Mouse (Mus musculus) midbrain, postnatal 0 days (tissue): ENCODE results near the gene Zfp69. TPM values are rescaled to one million over a fixed set of nuclear protein-coding genes. Genes with fewer than 3 reads are reported as not detected.

Source experiments
- ATAC-seq: fragments of 200-750 bp; cut with Nextera tagmentation; 2 replicates; pipeline ENCODE4 v1.8.0; 2017; ENCODE audit warnings: moderate number of reproducible peaks, mild to moderate bottlenecking, moderate TSS enrichment, moderate library complexity; ENCODE audit not compliant: low FRiP score
- DNase-seq: peaks from one replicate; pipeline ENCODE4 v3.0.0-alpha.2; 2015; ENCODE audit warnings: low spot score
- H3K27ac ChIP-seq: fragments of 300-500 bp; sonication (generic); 2 replicates; pipeline ENCODE4 v1.5.1; 2014; ENCODE audit warnings: low read depth, mild to moderate bottlenecking, low read length, mixed read lengths
- H3K27me3 ChIP-seq: fragments of 300-500 bp; sonication (generic); 2 replicates; pipeline ENCODE4 v1.6.1; 2014; ENCODE audit warnings: low read length, control low read depth, mixed read lengths; ENCODE audit not compliant: insufficient read depth
- H3K36me3 ChIP-seq: fragments of 300-500 bp; sonication (generic); 2 replicates; pipeline ENCODE4 v1.6.1; 2014; ENCODE audit warnings: low read length, control low read depth, mixed read lengths; ENCODE audit not compliant: insufficient read depth
- H3K4me1 ChIP-seq: fragments of 300-500 bp; sonication (generic); 2 replicates; pipeline ENCODE4 v1.6.1; 2014; ENCODE audit warnings: mild to moderate bottlenecking, control low read depth, antibody characterized with exemption, low read length, mixed read lengths; ENCODE audit not compliant: insufficient read depth
- H3K4me2 ChIP-seq: fragments of 300-500 bp; sonication (generic); 2 replicates; pipeline ENCODE4 v1.6.1; 2014; ENCODE audit warnings: low read depth, mild to moderate bottlenecking, low read length, mixed read lengths; ENCODE audit not compliant: poor library complexity, severe bottlenecking
- H3K4me3 ChIP-seq: fragments of 300-500 bp; sonication (generic); 2 replicates; pipeline ENCODE4 v1.5.1; 2014; ENCODE audit warnings: low read depth, mild to moderate bottlenecking, low read length, moderate library complexity
- H3K9ac ChIP-seq: fragments of 300-500 bp; sonication (generic); replicated peaks from 2 replicates; pipeline ENCODE4 v1.6.1; 2014; ENCODE audit warnings: mild to moderate bottlenecking, low read length, moderate library complexity, mixed read lengths; ENCODE audit not compliant: poor library complexity, severe bottlenecking
- H3K9me3 ChIP-seq: fragments of 300-500 bp; sonication (generic); 2 replicates; pipeline ENCODE4 v1.6.1; 2016; ENCODE audit warnings: low read length, control low read depth
- CTCF ChIP-seq: IDR thresholded peaks from 2 replicates; pipeline ENCODE4 v1.5.1; 2016; ENCODE audit warnings: antibody characterized with exemption, mild to moderate bottlenecking
- WGBS: fragments of 180-500 bp; shearing (Covaris S2); extraction: QIAGEN DNeasy Blood & Tissue Kit; methylation state at CpG from one replicate; pipeline ENCODE4 v1.1.7; 2014; 5-methylcytosine and 5-hydroxymethylcytosine counted together
- polyA plus RNA-seq: library from polyadenylated mRNA; unstranded; fragments of >200 nt; fragmentation: Nextera tagmentation; extraction: Ambion mirVana; gene quantifications from 2 replicates; pipeline ENCODE4 v1.2.1, GENCODE M21; 2015
- total RNA-seq: library from RNA; depleted of rRNA; stranded (reverse); fragments of >200 nt; gene quantifications from 2 replicates; pipeline ENCODE4 v1.2.3, GENCODE M21; 2014

Gene Zfp69
- total and polyA plus RNA-seq, 2 experiments from 2014 or later = 2.1 to 3.9 TPM

GRCm38 (mm10) chr4:120968486-120968885 is 17.0 kb upstream of the Zfp69 start:
- Histone ChIP-seq H3K4me3 (no peak overlapping the region), H3K9me3 (no peaks in the 10 kb centered on the region), H3K9ac (no peak overlapping the region), H3K4me1 (no peaks in the 10 kb centered on the region), H3K36me3 (peaks cover 42% of the 10 kb centered on the region), H3K27me3 (no peaks in the 10 kb centered on the region), H3K4me2 (no peak overlapping the region), H3K27ac (no peak overlapping the region)
- no peak for TF ChIP-seq CTCF
- DNase-seq (no peak), ATAC-seq (no peak)
- WGBS = 91% methylated on average over 9 of the region's 9 CpGs

DNA sequence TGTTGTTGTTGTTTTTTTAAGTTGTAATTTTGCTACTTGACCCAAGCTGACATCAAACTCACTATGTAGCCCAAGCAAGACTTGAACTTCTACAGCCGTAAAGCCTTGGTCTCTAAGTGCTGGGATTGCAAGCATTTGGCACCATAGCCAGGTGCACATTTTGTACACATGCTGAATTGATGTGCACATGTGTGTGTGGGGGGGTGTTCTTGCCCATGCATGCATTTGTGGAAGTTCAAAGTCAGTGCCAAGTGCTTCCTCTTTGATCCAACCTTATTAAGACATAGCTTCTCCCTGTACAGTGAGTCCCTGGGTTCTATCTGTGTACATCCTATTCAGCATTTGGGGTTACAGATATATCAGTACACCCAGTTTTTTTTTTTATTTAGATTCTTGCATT is 4.1 kb upstream of the Zfp69 start:
- H3K9ac ChIP-seq = no peak overlapping the region
- DNase-seq (no peak), ATAC-seq (no peak)
- H3K27ac ChIP-seq = no peak overlapping the region
- no peaks in the 10 kb centered on the region; the same call in 1 of the 2 replicates for H3K4me1 ChIP-seq
- no peaks in the 10 kb centered on the region for H3K36me3 ChIP-seq
- H3K4me2 ChIP-seq = no peak overlapping the region
- no peaks in the 10 kb centered on the region for H3K27me3 ChIP-seq
- no peak for TF ChIP-seq CTCF
- 92% methylated on average over 1 of the region's 1 CpGs for WGBS
- H3K4me3 ChIP-seq = no peak overlapping the region
- no peaks in the 10 kb centered on the region for H3K9me3 ChIP-seq

- ATAC-seq = no peak
- no peak for TF ChIP-seq CTCF
- DNase-seq = peak; percentile 6
- no peaks in the 10 kb centered on the region for H3K9me3 ChIP-seq
- no peak overlapping the region for H3K9ac ChIP-seq
- H3K4me1 ChIP-seq = no peaks in the 10 kb centered on the region; the same call in 1 of the 2 replicates
- H3K27me3 ChIP-seq = no peaks in the 10 kb centered on the region
- no peak overlapping the region for H3K4me3 ChIP-seq
- no peaks in the 10 kb centered on the region for H3K36me3 ChIP-seq
- H3K4me2 ChIP-seq = no peak overlapping the region
- 69% methylated on average over 1 of the region's 1 CpGs for WGBS
- no peak overlapping the region for H3K27ac ChIP-seq
Observed at GRCm38 (mm10) chr4:120953667-120954066, 2.2 kb upstream of the Zfp69 start.

GRCm38 (mm10) chr4:120953038-120953437 is 1.5 kb upstream of the Zfp69 start:
- TF ChIP-seq CTCF = no peak
- Histone ChIP-seq H3K4me1 (no peaks in the 10 kb centered on the region; the same call in 1 of the 2 replicates), H3K4me3 (no peak overlapping the region), H3K27ac (no peak overlapping the region), H3K4me2 (no peak overlapping the region), H3K27me3 (no peaks in the 10 kb centered on the region), H3K9me3 (no peaks in the 10 kb centered on the region), H3K9ac (no peak overlapping the region), H3K36me3 (no peaks in the 10 kb centered on the region)
- DNase-seq (no peak), ATAC-seq (no peak)
- 82% methylated on average over 4 of the region's 4 CpGs for WGBS

DNA sequence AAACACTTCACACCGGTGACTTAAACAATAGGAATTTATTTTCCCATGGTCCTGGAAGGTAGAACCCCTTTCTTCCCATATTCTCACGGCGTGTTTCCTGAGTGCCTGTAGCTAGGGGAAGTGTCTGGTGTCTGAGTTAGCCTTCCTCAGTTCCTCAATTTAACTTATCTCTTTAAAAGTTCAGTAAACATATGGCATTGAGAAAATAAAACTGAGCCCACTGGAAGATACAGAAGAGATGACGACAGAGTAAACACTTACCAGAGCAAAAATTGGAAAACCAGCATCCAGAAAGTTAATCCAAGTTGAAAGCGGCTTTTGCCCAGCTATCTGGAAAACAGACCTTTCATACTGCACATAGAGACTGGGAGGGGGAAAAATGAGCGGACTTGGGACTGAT is 664 bp upstream of the Zfp69 start:
- H3K4me2 ChIP-seq = peak overlapping the region; percentile 82
- no peaks in the 10 kb centered on the region for H3K36me3 ChIP-seq
- H3K9ac ChIP-seq = peak overlapping the region; percentile 58; the same call in 1 of the 2 replicates
- H3K9me3 ChIP-seq = no peaks in the 10 kb centered on the region
- H3K27me3 ChIP-seq = no peaks in the 10 kb centered on the region
- 30% methylated on average over 6 of the region's 6 CpGs for WGBS
- H3K4me1 ChIP-seq = no peaks in the 10 kb centered on the region; the same call in 1 of the 2 replicates
- DNase-seq (no peak), ATAC-seq (no peak)
- H3K4me3 ChIP-seq = peak overlapping the region; percentile 75
- H3K27ac ChIP-seq = no peak overlapping the region
- TF ChIP-seq CTCF = no peak

DNA sequence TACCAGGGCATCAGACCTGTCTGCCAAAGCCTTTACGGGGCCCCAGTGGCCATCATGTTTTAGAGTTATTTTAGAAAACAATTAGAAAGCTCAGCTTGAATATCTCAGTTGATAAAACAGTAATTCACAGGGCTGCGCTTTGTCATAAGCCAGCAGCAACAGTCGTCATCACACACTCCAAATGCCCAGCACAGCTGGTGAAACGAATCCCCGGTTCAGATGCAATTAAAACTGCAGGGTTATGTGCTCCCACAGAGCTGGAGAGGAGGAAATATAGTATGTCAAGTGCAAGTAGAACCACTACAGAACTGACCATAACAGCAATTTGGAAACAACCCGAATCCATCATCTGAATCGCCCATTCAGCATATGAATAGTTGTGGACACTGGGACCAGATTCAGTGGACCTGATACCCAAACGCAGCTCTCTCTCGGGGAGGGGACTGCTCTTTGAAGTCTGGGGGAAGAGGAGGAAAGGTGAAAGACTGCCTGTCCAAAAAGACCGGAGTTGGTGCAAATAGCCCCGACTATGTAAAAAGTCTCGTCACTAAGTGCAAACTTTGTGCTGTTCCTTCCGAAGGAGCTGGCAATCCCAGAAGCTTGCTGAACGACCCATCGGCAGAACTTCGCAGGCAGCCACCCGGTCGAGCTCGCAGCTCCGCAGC is 604 bp downstream of the Zfp69 start:
- Histone ChIP-seq H3K36me3 (no peaks in the 10 kb centered on the region), H3K27me3 (no peaks in the 10 kb centered on the region), H3K4me1 (no peaks in the 10 kb centered on the region; the same call in 1 of the 2 replicates), H3K9me3 (no peaks in the 10 kb centered on the region), H3K9ac (peak overlapping the region; percentile 58), H3K27ac (peak overlapping the region; percentile 69), H3K4me2 (peak overlapping the region; percentile 82), H3K4me3 (peak overlapping the region; percentile 75)
- TF ChIP-seq CTCF = no peak
- DNase-seq = peak; percentile 17
- ATAC-seq = peak; percentile 10; the same call in 1 of the 2 replicates
- 5% methylated on average over 20 of the region's 20 CpGs for WGBS
